Mouse (Mus musculus) bone marrow, adult 2 months (tissue): ENCODE results near the gene Ptprg. TPM values are rescaled to one million over a fixed set of nuclear protein-coding genes. Genes with fewer than 3 reads are reported as not detected.

Source experiments
- H3K27ac ChIP-seq: fragments of 200-500 bp; 2 replicates; pipeline ENCODE4 v1.5.1; 2012; ENCODE audit warnings: low read depth, mild to moderate bottlenecking, control low read depth, inconsistent platforms, low read length; ENCODE audit not compliant: control insufficient read depth, poor library complexity, insufficient read depth
- H3K4me1 ChIP-seq: fragments of 200-500 bp; 2 replicates; pipeline ENCODE4 v1.6.1; 2011; ENCODE audit warnings: low read length; ENCODE audit not compliant: control insufficient read depth, insufficient read depth
- H3K4me3 ChIP-seq: fragments of 200-500 bp; replicated peaks from 2 replicates; pipeline ENCODE3; 2011; ENCODE audit warnings: mild to moderate bottlenecking, low read depth, low read length, control low read depth; ENCODE audit not compliant: control insufficient read depth
- CTCF ChIP-seq: fragments of 200-500 bp; IDR thresholded peaks from 2 replicates; pipeline ENCODE4 v1.5.1; 2011; ENCODE audit warnings: low read length, control low read depth; ENCODE audit not compliant: control insufficient read depth, insufficient read depth
- POLR2A ChIP-seq: fragments of 200-500 bp; IDR thresholded peaks from 2 replicates; pipeline ENCODE4 v1.6.1; 2011; ENCODE audit warnings: low read depth, mild to moderate bottlenecking, control low read depth, low read length, borderline replicate concordance; ENCODE audit not compliant: control insufficient read depth
- WGBS: fragments of 180-500 bp; shearing (Covaris S2); methylation state at CpG from one replicate; pipeline ENCODE4 v1.1.7; 2018; 5-methylcytosine and 5-hydroxymethylcytosine counted together
- polyA plus RNA-seq: library from polyadenylated mRNA; stranded (reverse); fragments of >200 nt; gene quantifications from 2 replicates; pipeline ENCODE4 v1.2.4, GENCODE M21; 2011; ENCODE audit warnings: low replicate concordance; ENCODE audit not compliant: missing spikeins, insufficient read depth, insufficient read length

Gene Ptprg
- polyA plus RNA-seq, 1 experiment = 0.27 TPM

GRCm38 (mm10) chr14:11709352-11709751 is 156.0 kb downstream of the Ptprg start:
- Histone ChIP-seq H3K4me3 (no peak overlapping the region), H3K27ac (no peak overlapping the region), H3K4me1 (no peaks in the 10 kb centered on the region)
- TF ChIP-seq POLR2A (no peak), CTCF (no peak)
- WGBS = 11% methylated on average over 2 of the region's 2 CpGs

- 10% methylated on average over 8 of the region's 8 CpGs for WGBS
- no peak overlapping the region for H3K27ac ChIP-seq
- H3K4me1 ChIP-seq = no peaks in the 10 kb centered on the region
- TF ChIP-seq POLR2A (no peak), CTCF (no peak)
- no peak overlapping the region for H3K4me3 ChIP-seq
These were observed 156.5 kb downstream of the Ptprg start for GRCm38 (mm10) chr14:11709798-11710197.

- Histone ChIP-seq H3K27ac (no peak overlapping the region), H3K4me1 (no peaks in the 10 kb centered on the region), H3K4me3 (no peak overlapping the region)
- WGBS = 75% methylated on average over 9 of the region's 9 CpGs
- TF ChIP-seq POLR2A (no peak), CTCF (no peak)
These were observed 157.2 kb downstream of the Ptprg start for GRCm38 (mm10) chr14:11710410-11711122.

- Histone ChIP-seq H3K27ac (no peak overlapping the region), H3K4me1 (no peaks in the 10 kb centered on the region), H3K4me3 (no peak overlapping the region)
- 86% methylated on average over 6 of the region's 6 CpGs for WGBS
- TF ChIP-seq POLR2A = no peak
- TF ChIP-seq CTCF = no peak
These were observed 158.8 kb downstream of the Ptprg start for GRCm38 (mm10) chr14:11712146-11712545.

- WGBS = 78% methylated on average over 3 of the region's 3 CpGs
- TF ChIP-seq POLR2A (no peak), CTCF (no peak)
- H3K27ac ChIP-seq = no peak overlapping the region
- no peak overlapping the region for H3K4me3 ChIP-seq
- no peaks in the 10 kb centered on the region; the same call in 1 of the 2 replicates for H3K4me1 ChIP-seq
These were observed 162.9 kb downstream of the Ptprg start for GRCm38 (mm10) chr14:11716230-11716629.

GRCm38 (mm10) chr14:11718201-11718600 is 164.9 kb downstream of the Ptprg start:
- 83% methylated on average over 4 of the region's 4 CpGs for WGBS
- Histone ChIP-seq H3K4me3 (no peak overlapping the region), H3K4me1 (no peaks in the 10 kb centered on the region; the same call in 1 of the 2 replicates), H3K27ac (no peak overlapping the region)
- TF ChIP-seq CTCF (no peak), POLR2A (no peak)

GRCm38 (mm10) chr14:11719259-11719658 is 165.9 kb downstream of the Ptprg start:
- no peak overlapping the region for H3K27ac ChIP-seq
- TF ChIP-seq POLR2A (no peak), CTCF (no peak)
- no peaks in the 10 kb centered on the region; the same call in 1 of the 2 replicates for H3K4me1 ChIP-seq
- 63% methylated on average over 7 of the region's 7 CpGs for WGBS
- H3K4me3 ChIP-seq = no peak overlapping the region

- WGBS = 80% methylated on average over 5 of the region's 5 CpGs
- no peak overlapping the region for H3K27ac ChIP-seq
- no peak for TF ChIP-seq CTCF
- TF ChIP-seq POLR2A = no peak
- H3K4me1 ChIP-seq = no peaks in the 10 kb centered on the region; the same call in 1 of the 2 replicates
- no peak overlapping the region for H3K4me3 ChIP-seq
These were observed 168.8 kb downstream of the Ptprg start for GRCm38 (mm10) chr14:11722101-11722500.
